Mouse (Mus musculus) layer of hippocampus, postnatal 36 days (tissue): ENCODE measurements at regions not wholly inside any gene's neighbourhood (a gene's known extent, or its start where the extent isn't known, plus 50 kb on each side); places are given as distances from the start of the nearest gene placed in this dataset.

ENCODE experiments used
- DNase-seq, 2 experiments: peaks; one replicate each; pipeline ENCODE4 v3.0.0; 2022

GRCm38 (mm10) chr1:108649588-108650378 is 1060.0 kb downstream of the Serpinb8 start:
- peak; percentile 9 to 11 for DNase-seq

GRCm38 (mm10) chr1:108671026-108671425 is 1081.2 kb downstream of the Serpinb8 start:
- DNase-seq, result no peak
